Mouse (Mus musculus): ENCODE results near the gene Ccnl2.
"Not testable (repeated sequence)": the region's sequence is repeated elsewhere in the genome, so short reads cannot be mapped to it uniquely, and the experiment has no call there.

Ccnl2 gene

GRCm38 (mm10) chr4:155811929-155812664, at the start of gene Ccnl2:
Gene Ccnl2 (plus strand): TSS chr4:155812489.
- in situ Hi-C loops (cut with MseI, MboI) = no loop called here

GRCm38 (mm10) chr4:155769496-155769879, 42.8 kb upstream of the Ccnl2 start:
- in situ Hi-C loops (cut with MseI, MboI) = no loop called here

DNA sequence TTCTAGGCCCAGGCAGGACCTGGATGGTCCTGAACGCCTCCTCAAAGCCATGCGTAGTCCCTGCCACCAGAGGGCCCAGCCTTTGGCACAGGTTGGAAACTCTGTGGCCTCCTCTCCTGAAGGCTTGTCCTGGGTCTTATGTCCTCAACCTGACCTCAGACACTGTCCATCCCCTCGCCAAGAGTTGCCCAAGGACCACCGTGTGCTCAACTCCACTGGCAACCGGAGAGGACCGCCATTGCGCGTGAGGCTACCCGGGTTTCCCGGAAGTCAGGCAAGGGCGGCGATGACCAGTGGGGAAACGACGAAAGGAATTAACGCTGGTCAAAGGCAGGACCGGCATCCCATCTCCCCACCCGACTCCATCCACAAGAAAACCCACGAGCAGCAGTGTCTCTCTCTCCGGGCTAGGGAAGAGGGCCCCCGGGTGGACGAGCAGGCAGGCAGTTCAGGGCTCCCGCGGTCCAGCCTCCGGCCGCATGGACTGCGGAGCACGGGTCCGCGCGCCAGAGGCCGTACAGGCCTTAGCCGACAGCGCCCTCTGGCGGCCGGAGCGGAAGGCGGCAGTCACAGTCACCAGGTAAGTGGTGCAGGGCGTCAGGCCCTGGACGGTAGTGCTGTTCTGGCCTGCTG, 42.3 kb upstream of the Ccnl2 start:
- in situ Hi-C loops (cut with MseI, MboI) = no loop called here

- in situ Hi-C loops (cut with MseI, MboI) = no loop called here
These were observed 41.7 kb upstream of the Ccnl2 start for GRCm38 (mm10) chr4:155770626-155771025.

GRCm38 (mm10) chr4:155771706-155772105, 40.6 kb upstream of the Ccnl2 start:
- in situ Hi-C loops (cut with MseI, MboI) = no loop called here

- in situ Hi-C loops (cut with MseI, MboI) = no loop called here
These were observed 39.5 kb upstream of the Ccnl2 start for GRCm38 (mm10) chr4:155772786-155773185.

- in situ Hi-C loops (cut with MseI, MboI) = no loop called here
These were observed 38.8 kb upstream of the Ccnl2 start for GRCm38 (mm10) chr4:155773335-155774078.

GRCm38 (mm10) chr4:155774280-155774754, 38.0 kb upstream of the Ccnl2 start, which contains the start of gene Vwa1:
Gene Vwa1 (minus strand): TSS chr4:155774698.
- in situ Hi-C loops (cut with MseI, MboI) = no loop called here

DNA sequence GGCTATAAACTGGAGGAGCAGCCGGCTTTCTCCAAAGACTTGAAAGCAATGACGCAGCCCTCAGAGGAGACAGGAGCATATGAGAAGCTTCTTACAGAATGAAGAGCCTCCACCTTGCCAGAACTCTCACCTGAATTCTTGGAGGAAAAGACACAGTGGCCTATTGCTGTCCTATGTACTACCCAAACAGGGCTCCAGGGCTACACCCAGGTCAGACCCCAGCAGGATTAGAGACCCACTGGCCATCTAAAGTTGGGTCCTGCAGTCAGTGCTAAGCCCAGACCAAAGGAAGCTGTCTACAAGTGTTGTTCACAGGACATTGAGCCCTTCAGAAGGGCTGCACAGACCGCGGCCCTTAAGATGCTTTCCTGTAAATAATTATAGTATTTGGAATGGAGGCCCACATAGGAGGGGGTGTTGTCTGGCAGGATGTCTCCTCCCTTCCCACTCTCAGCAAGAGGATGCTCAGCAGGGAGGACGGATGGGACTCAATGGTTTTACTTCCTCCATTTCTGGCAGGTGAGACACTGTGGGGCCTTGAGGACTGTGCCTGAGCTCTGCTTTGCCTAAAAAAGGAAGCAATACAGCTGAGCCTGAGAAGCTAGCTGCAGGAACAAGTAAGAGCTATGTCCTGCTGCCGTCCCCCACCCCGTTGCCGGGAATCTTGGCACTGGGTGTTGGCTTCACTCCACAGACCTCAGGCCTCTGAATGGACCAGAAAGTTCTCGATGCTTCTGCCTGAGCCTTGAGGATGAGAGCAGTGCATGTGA, 37.1 kb upstream of the Ccnl2 start:
- in situ Hi-C loops (cut with MseI, MboI) = no loop called here

DNA sequence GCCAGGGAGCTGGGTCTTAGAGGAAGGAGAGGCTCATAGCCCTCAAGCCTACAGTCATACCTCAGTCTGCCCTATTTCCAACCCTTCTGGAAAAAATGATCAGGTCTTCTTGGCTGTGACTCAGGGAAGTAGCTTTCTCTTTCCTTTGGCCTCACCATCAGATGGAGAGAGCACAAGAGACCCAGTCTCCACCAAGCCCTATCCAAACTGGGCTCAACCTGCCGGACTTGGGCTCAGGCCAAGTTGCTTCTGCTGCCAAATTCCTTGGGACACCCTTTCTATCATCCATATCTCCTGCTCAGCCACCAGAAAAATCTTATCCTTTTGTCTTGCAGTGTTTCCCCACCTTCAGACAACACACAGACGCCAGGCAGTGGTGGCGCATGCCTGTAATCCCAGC, 36.4 kb upstream of the Ccnl2 start:
- in situ Hi-C loops (cut with MseI, MboI) = no loop called here

- in situ Hi-C loops (cut with MseI, MboI) = no loop called here
These were observed 35.5 kb upstream of the Ccnl2 start for GRCm38 (mm10) chr4:155776704-155777335.

GRCm38 (mm10) chr4:155777816-155778215, 34.5 kb upstream of the Ccnl2 start:
- in situ Hi-C loops (cut with MseI, MboI) = no loop called here

- in situ Hi-C loops (cut with MseI, MboI) = no loop called here
These were observed 32.8 kb upstream of the Ccnl2 start for GRCm38 (mm10) chr4:155779498-155779897.

DNA sequence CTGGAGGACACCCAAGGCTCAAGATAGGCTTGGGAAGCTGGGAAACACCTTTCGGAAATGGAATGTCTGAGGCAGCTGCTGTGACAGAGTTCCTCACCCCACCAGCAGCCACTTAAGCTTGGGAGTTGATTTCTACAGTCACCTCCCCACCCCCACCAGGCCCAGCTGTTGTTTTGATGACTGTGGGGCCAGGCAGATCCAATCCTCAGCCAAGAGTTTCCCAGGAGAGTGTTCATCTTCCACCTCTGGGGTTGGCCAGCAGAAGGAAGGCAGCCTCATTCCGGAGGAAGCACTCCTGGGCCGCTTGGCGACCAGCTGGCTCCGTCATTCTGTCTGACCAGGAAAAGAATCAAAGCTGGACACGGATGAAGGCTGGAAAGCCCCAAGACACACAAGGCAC, 31.4 kb upstream of the Ccnl2 start:
- in situ Hi-C loops (cut with MseI, MboI) = no loop called here

GRCm38 (mm10) chr4:155783486-155784080, 28.7 kb upstream of the Ccnl2 start:
- in situ Hi-C loops (cut with MseI, MboI) = no loop called here

DNA sequence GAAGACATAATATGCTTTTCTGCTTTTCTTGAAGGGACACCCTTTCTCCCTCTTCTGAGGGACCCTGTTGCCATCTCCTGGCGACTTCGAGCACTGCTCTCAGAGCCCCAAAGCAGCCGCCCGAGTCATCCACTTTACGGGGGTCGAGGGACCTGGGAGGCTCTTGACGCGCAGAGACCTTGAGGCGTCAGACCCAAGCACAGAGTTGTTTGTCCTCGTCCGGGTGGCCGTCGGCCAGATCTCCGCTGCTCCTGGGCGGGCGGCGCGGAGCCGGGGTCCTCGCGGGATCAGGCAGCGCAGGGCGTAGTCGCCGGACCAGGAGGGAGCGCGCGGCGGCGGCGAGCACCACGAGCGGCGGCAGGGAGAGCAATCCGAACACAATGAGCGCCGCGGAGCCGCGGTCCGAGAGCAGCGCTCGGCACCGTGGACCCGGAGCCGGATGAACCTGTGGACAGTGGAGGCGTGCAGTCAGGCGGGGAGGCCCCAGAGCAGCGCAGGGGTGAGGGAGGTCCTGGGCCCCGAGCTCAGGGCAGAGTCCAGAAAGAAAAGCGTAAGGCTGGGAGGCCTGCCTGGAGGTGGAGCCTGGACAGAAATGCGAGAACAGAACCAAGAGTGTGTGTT, 28.1 kb upstream of the Ccnl2 start:
- in situ Hi-C loops (cut with MseI, MboI) = no loop called here

- in situ Hi-C loops (cut with MseI, MboI) = no loop called here
These were observed 27.0 kb upstream of the Ccnl2 start for GRCm38 (mm10) chr4:155785246-155785645.

DNA sequence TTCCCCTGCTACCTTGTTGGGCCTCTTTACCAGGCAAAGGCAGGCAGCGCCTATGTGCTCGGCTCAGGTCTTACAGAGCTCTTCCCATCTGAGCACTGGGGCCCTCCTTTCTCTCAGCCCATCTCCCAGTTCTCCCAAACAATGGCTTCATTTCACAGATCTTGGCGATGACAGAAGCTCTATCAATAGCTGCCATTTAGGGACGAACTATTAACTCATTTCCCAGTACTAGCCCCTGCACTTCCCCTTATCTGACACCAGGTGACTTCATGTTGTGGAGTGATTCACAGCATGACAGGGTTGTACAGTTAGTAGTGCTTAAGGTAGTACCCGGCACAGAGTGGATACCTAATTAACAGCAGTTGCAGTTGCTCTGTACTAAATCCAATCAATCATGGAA, 26.5 kb upstream of the Ccnl2 start, which contains the start of gene Tmem88b:
Tmem88b (minus strand) TSS at position 56 of the 400 bp plus-strand sequence.
- in situ Hi-C loops (cut with MseI, MboI) = no loop called here

- in situ Hi-C loops (cut with MseI, MboI) = no loop called here
These were observed 24.0 kb upstream of the Ccnl2 start for GRCm38 (mm10) chr4:155788300-155788699.

DNA sequence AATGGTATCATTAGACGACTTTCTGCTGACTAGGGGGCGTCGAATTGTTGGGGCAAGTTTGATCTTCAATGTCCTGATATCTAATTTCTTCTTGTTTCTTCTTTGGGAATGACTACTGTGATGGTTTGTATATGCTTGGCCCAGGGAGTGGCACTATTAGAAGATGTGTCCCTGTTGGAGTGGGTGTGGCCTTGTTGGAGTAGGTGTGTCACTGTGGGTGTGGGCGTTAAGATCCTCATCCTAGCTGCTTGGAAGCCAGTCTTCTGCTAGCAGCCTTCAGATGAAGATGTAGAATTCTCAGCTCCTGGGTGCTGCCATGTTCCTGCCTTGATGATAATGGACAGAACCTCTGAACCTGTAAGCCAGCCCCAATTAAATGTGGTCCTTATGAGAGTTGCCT, 23.5 kb upstream of the Ccnl2 start:
- in situ Hi-C loops (cut with MseI, MboI) = not testable (repeated sequence)

Measured in mouse trophoblast stem cell (cell line).